Mouse (Mus musculus) stomach, postnatal 0 days (tissue): Measurements from ENCODE around the gene Gabrr3.

Experiments used
- CTCF ChIP-seq: IDR thresholded peaks from 2 replicates; pipeline ENCODE4 v1.5.1; 2016; ENCODE audit warnings: antibody characterized with exemption, low read depth, mild to moderate bottlenecking, moderate library complexity
- EP300 ChIP-seq: optimal IDR thresholded peaks from 2 replicates; pipeline ENCODE3; 2016; ENCODE audit warnings: antibody characterized with exemption

- TF ChIP-seq EP300 (no peak), CTCF (peak; percentile 5; the same call in 1 of the 2 replicates)
Measured at GRCm38 (mm10) chr16:59471637-59472278, 64.6 kb downstream of the Gabrr3 start, which contains the start of gene Riox2.
